Mouse (Mus musculus) lung, postnatal 0 days (tissue): ENCODE measurements at regions not wholly inside any gene's neighbourhood (a gene's known extent, or its start where the extent isn't known, plus 50 kb on each side); places are given as distances from the start of the nearest gene placed in this dataset.

ENCODE experiments used
- ATAC-seq: fragments of 200-750 bp; cut with Nextera tagmentation; 2 replicates; pipeline ENCODE4 v1.8.0; 2017; ENCODE audit warnings: moderate library complexity
- DNase-seq: peaks from one replicate; pipeline ENCODE4 v3.0.0-alpha.2; 2016; ENCODE audit warnings: low spot score
- H3K27ac ChIP-seq: fragments of 300-500 bp; sonication (generic); 2 replicates; pipeline ENCODE4 v1.5.1; 2014; ENCODE audit warnings: antibody characterized with exemption, mild to moderate bottlenecking, low read length, mixed read lengths
- H3K27me3 ChIP-seq: fragments of 300-500 bp; sonication (generic); replicated peaks from 2 replicates; pipeline ENCODE4 v1.6.1; 2014; ENCODE audit warnings: low read length, mixed read lengths; ENCODE audit not compliant: insufficient read depth
- H3K36me3 ChIP-seq: fragments of 300-500 bp; sonication (generic); 2 replicates; pipeline ENCODE4 v1.6.1; 2014; ENCODE audit warnings: low read length, mixed read lengths; ENCODE audit not compliant: insufficient read depth
- H3K4me1 ChIP-seq: fragments of 300-500 bp; sonication (generic); 2 replicates; pipeline ENCODE4 v1.6.1; 2014; ENCODE audit warnings: antibody characterized with exemption, low read depth, low read length, mixed read lengths; ENCODE audit not compliant: insufficient read depth
- H3K4me2 ChIP-seq: fragments of 300-500 bp; sonication (generic); replicated peaks from 2 replicates; pipeline ENCODE4 v1.6.1; 2014; ENCODE audit warnings: low read depth, mild to moderate bottlenecking, low read length, moderate library complexity, mixed read lengths
- H3K4me3 ChIP-seq: fragments of 300-500 bp; sonication (generic); 2 replicates; pipeline ENCODE4 v1.5.1; 2014; ENCODE audit warnings: low read depth, low read length
- H3K9ac ChIP-seq: fragments of 300-500 bp; sonication (generic); replicated peaks from 2 replicates; pipeline ENCODE4 v1.6.1; 2014; ENCODE audit warnings: low read depth, mild to moderate bottlenecking
- H3K9me3 ChIP-seq: fragments of 300-500 bp; sonication (generic); 2 replicates; pipeline ENCODE4 v1.6.1; 2016; ENCODE audit warnings: low read length, mixed read lengths
- CTCF ChIP-seq: IDR thresholded peaks from 2 replicates; pipeline ENCODE4 v1.5.1; 2016; ENCODE audit warnings: antibody characterized with exemption, mild to moderate bottlenecking
- EP300 ChIP-seq: IDR thresholded peaks from 2 replicates; pipeline ENCODE4 v1.6.1; 2016; ENCODE audit warnings: antibody characterized with exemption, mild to moderate bottlenecking, control low read depth
- WGBS: fragments of 180-500 bp; shearing (Covaris S2); extraction: QIAGEN DNeasy Blood & Tissue Kit; methylation state at CpG from one replicate; pipeline ENCODE4 v1.1.7; 2014; 5-methylcytosine and 5-hydroxymethylcytosine counted together

DNA sequence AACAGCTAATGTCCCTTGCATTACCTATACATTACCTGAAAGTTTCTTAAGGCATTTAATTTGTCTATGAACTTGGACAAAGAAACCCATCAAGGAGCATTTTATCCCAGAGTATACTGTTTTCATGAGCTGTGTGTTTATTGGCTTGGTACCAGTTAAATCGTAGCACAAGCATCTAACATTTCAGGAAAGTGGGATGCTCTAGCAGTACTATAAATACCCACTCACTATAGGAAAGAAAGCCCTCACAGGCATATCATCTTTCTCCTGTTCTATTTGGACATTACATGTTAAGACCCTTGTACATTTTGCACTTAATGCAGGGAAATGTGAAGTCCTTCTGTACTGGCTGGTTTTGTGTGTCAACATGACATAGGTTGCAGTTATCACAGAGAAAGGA lies 163.9 kb downstream of the Ptprc start:
- Histone ChIP-seq H3K4me3 (no peak overlapping the region), H3K27me3 (no peaks in the 10 kb centered on the region), H3K9ac (no peak overlapping the region), H3K27ac (no peak overlapping the region), H3K36me3 (no peaks in the 10 kb centered on the region), H3K9me3 (no peaks in the 10 kb centered on the region), H3K4me1 (no peaks in the 10 kb centered on the region), H3K4me2 (no peak overlapping the region)
- 53% methylated on average over 1 of the region's 1 CpGs for WGBS
- ATAC-seq (no peak), DNase-seq (no peak)
- TF ChIP-seq CTCF: no peak
- no peak for TF ChIP-seq EP300

DNA sequence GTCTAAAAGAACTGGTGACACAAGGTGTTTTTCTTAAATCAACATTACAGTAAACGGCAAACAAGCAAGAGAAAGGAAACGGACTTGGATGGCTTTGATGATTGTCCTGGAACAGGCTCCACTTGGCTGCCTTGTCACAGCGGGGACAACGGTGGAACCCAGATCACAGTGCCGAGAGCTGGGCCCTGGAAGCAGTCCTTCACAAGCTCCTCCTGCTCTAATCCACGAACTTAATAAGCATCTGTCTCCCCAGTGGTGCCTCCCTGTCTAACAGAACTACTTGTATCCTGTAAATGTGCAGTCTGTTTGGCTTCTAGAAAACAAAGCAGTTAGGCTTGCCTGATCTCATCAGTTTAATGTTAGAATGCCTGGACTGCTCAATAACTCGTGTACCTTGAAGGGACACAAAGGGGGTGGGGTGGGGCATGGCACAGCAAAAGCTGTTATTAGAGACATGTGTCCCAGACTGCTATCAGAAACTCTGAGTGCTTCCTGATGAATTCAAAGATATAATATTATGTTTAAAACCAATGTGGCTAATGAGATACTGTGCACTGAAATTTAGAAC lies 164.5 kb downstream of the Ptprc start:
- WGBS: 40% methylated on average over 7 of the region's 7 CpGs
- Histone ChIP-seq H3K9me3 (no peaks in the 10 kb centered on the region), H3K27ac (no peak overlapping the region), H3K4me2 (no peak overlapping the region), H3K4me3 (no peak overlapping the region), H3K4me1 (no peaks in the 10 kb centered on the region), H3K36me3 (no peaks in the 10 kb centered on the region), H3K9ac (no peak overlapping the region), H3K27me3 (no peaks in the 10 kb centered on the region)
- DNase-seq (no peak), ATAC-seq (no peak)
- TF ChIP-seq CTCF: no peak
- TF ChIP-seq EP300: no peak

- Histone ChIP-seq H3K4me2 (no peak overlapping the region), H3K27ac (no peak overlapping the region), H3K9me3 (no peaks in the 10 kb centered on the region), H3K27me3 (no peaks in the 10 kb centered on the region), H3K9ac (no peak overlapping the region), H3K4me3 (no peak overlapping the region), H3K36me3 (no peaks in the 10 kb centered on the region), H3K4me1 (no peaks in the 10 kb centered on the region)
- DNase-seq: no peak
- ATAC-seq: no peak
- no peak for TF ChIP-seq CTCF
- no peak for TF ChIP-seq EP300
- 31% methylated on average over 1 of the region's 1 CpGs for WGBS
These were observed 168.7 kb downstream of the Ptprc start for GRCm38 (mm10) chr1:138006811-138007210.

DNA sequence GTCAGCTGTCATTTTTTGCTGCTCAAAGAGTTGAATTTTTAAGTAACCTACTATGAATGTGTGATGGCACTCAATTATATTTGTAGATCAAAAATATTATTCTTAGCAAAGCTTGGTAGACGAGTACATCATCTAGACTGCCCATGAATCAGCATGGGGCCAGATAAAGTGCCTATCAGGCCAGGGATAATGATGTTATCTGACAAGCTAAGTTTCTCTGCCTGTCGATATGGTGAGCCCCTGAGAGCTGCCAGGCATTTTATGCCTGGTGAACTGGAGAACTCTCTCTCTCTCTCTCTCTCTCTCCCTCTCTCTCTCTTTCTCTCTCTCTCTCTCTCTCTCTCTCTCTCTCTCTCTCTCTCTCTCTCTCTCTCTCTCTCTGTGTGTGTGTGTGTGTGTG lies 171.2 kb downstream of the Ptprc start:
- TF ChIP-seq CTCF: no peak
- no peak for TF ChIP-seq EP300
- no peak overlapping the region for H3K4me3 ChIP-seq
- H3K27me3 ChIP-seq: no peaks in the 10 kb centered on the region
- no peak for DNase-seq
- ATAC-seq: no peak
- no peak overlapping the region for H3K27ac ChIP-seq
- no peak overlapping the region for H3K4me2 ChIP-seq
- no peaks in the 10 kb centered on the region for H3K9me3 ChIP-seq
- no peak overlapping the region for H3K9ac ChIP-seq
- 31% methylated on average over 2 of the region's 2 CpGs for WGBS
- H3K36me3 ChIP-seq: no peaks in the 10 kb centered on the region
- H3K4me1 ChIP-seq: no peaks in the 10 kb centered on the region

DNA sequence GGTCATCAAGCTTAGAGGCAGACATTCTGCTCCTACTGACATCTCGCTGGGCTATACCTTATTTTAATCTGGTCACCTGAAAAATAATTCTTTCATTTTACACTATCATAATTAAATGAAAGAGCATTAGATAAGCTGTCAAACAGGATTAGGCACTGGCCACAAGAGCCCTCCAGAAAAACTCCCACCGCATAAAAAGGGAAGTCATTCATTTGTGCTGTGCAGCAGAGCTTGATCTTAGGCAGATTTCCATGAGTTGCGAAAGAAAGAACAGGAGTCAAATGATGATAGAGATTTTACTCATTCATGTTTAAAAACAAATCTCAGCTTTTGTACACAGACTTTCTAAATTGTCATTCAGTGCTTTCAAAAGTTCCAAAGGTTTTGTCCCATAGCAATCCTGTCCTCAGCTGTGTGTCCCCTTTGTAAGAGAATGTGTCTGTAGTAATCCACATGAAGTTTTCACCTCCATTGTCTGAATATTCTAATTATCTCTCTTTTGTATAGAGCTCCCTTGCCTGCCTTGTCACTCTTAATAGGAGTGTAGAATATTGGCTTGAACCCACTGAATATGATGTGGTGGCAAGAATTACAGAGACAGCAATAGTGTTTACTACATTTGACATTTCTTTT lies 176.1 kb downstream of the Ptprc start:
- ATAC-seq (no peak), DNase-seq (no peak)
- H3K9ac ChIP-seq: no peak overlapping the region
- no peaks in the 10 kb centered on the region for H3K36me3 ChIP-seq
- no peaks in the 10 kb centered on the region for H3K4me1 ChIP-seq
- H3K9me3 ChIP-seq: no peaks in the 10 kb centered on the region
- H3K4me3 ChIP-seq: no peak overlapping the region
- H3K4me2 ChIP-seq: no peak overlapping the region
- TF ChIP-seq CTCF (no peak), EP300 (no peak)
- H3K27ac ChIP-seq: no peak overlapping the region
- 64% methylated on average over 3 of the region's 3 CpGs for WGBS
- H3K27me3 ChIP-seq: no peaks in the 10 kb centered on the region

GRCm38 (mm10) chr1:137996041-137996440 lies 179.5 kb downstream of the Ptprc start:
- no peak for TF ChIP-seq CTCF
- Histone ChIP-seq H3K27ac (no peak overlapping the region), H3K4me2 (no peak overlapping the region), H3K36me3 (no peaks in the 10 kb centered on the region), H3K27me3 (no peaks in the 10 kb centered on the region), H3K9me3 (no peaks in the 10 kb centered on the region), H3K4me3 (no peak overlapping the region), H3K9ac (no peak overlapping the region), H3K4me1 (no peaks in the 10 kb centered on the region)
- no peak for ATAC-seq
- DNase-seq: no peak
- 89% methylated on average over 2 of the region's 2 CpGs for WGBS

GRCm38 (mm10) chr1:137991936-137992335 lies 183.6 kb downstream of the Ptprc start:
- no peak overlapping the region for H3K27ac ChIP-seq
- TF ChIP-seq CTCF (no peak), EP300 (no peak)
- H3K4me3 ChIP-seq: no peak overlapping the region
- H3K36me3 ChIP-seq: no peaks in the 10 kb centered on the region
- H3K9ac ChIP-seq: no peak overlapping the region
- no peak overlapping the region for H3K4me2 ChIP-seq
- 66% methylated on average over 1 of the region's 1 CpGs for WGBS
- no peaks in the 10 kb centered on the region for H3K27me3 ChIP-seq
- H3K4me1 ChIP-seq: no peaks in the 10 kb centered on the region
- ATAC-seq (no peak), DNase-seq (no peak)
- H3K9me3 ChIP-seq: no peaks in the 10 kb centered on the region
